Mouse (Mus musculus): ENCODE data around the gene Sec14l5.

The Sec14l5 gene

DNA sequence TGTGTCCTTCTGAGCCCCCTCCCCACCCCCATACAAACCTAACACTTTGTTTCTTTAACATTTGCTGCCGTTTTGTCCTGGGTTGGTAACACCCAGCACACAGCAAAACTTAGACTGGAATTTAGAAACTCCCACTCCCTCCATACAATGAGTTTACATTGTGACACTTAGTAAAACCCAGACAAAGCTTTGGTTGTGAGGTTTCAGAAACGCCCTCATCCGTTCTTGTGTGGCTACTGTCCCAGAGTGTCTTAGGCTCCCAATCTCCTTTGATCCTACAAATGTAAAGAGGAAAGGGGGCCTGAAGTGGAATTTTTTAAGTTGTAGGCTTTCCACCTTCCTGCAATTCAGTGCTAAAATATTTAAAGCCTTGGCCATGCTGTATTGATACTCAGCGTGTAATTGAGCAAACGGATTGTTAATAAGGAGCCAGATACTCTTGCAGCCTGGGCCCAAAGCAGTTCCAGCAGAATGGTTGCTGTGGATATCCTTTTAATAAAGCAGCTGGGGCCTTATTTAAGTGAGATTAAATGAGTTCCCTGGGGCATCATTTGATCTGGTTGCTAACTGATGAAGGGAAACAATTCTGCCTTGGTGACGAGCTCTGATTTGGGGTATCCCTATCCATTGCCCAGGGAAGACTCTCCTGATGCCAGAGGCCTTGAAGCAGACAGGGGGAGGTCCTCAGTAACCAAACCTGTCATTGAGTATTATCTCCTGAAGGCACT is 6.6 kb downstream of the Sec14l5 start:
- in situ Hi-C loops (cut with MboI, MseI): no loop called here

GRCm38 (mm10) chr16:5155014-5155413 is 8.1 kb downstream of the Sec14l5 start:
- in situ Hi-C loops (cut with MboI, MseI): no loop called here

- in situ Hi-C loops (cut with MboI, MseI): no loop called here
Observed at GRCm38 (mm10) chr16:5156495-5156894, 9.6 kb downstream of the Sec14l5 start.

GRCm38 (mm10) chr16:5157113-5157512 is 10.2 kb downstream of the Sec14l5 start:
- in situ Hi-C loops (cut with MboI, MseI): no loop called here

- in situ Hi-C loops (cut with MboI, MseI): no loop called here
Observed at GRCm38 (mm10) chr16:5159248-5159647, 12.3 kb downstream of the Sec14l5 start.

DNA sequence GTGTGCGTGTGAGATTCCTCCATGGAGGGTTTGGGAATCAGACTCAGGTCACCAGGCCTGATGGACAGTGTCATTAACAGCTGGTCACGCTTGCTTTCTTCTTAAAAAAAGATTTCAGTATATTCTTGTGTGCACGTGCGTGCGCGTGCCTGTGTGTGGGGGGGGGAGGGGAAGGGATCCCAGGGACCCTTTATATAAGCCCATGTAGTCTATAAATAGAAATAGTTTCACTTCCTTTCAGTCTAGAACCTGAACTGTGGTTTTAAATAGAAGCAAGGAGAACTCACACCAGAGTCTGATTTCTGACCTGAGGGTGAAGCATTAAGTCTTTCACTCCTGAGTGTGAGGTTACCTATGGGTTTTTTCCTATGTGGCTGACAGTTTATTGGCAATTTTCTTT is 17.4 kb downstream of the Sec14l5 start:
- in situ Hi-C loops (cut with MboI, MseI): no loop called here

GRCm38 (mm10) chr16:5168038-5168437 is 21.1 kb downstream of the Sec14l5 start:
- in situ Hi-C loops (cut with MboI, MseI): no loop called here

- in situ Hi-C loops (cut with MboI, MseI): no loop called here
Observed at GRCm38 (mm10) chr16:5168829-5169228, 21.9 kb downstream of the Sec14l5 start.

GRCm38 (mm10) chr16:5172636-5173035 is 25.7 kb downstream of the Sec14l5 start:
- in situ Hi-C loops (cut with MboI, MseI): no loop called here

- in situ Hi-C loops (cut with MboI, MseI): loop anchor here (10.0 kb wide), 1 partner anchor 941 kb away; no protein-coding TSS in a partner anchor
Observed at GRCm38 (mm10) chr16:5183310-5183975, 36.5 kb downstream of the Sec14l5 start.

- in situ Hi-C loops (cut with MboI, MseI): loop anchor here (10.0 kb wide), 1 partner anchor 941 kb away; no protein-coding TSS in a partner anchor
Observed at GRCm38 (mm10) chr16:5184101-5184500, 37.2 kb downstream of the Sec14l5 start.

- in situ Hi-C loops (cut with MboI, MseI): loop anchor here (10.0 kb wide), 1 partner anchor 940 kb away; no protein-coding TSS in a partner anchor
Observed at GRCm38 (mm10) chr16:5184956-5185355, 38.0 kb downstream of the Sec14l5 start.

- in situ Hi-C loops (cut with MboI, MseI): loop anchor here (10.0 kb wide), 1 partner anchor 939 kb away; no protein-coding TSS in a partner anchor
Observed at GRCm38 (mm10) chr16:5185691-5186090, 38.8 kb downstream of the Sec14l5 start.

- in situ Hi-C loops (cut with MboI, MseI): loop anchor here (10.0 kb wide), 1 partner anchor 939 kb away; no protein-coding TSS in a partner anchor
Observed at GRCm38 (mm10) chr16:5186234-5186633, 39.3 kb downstream of the Sec14l5 start.

DNA sequence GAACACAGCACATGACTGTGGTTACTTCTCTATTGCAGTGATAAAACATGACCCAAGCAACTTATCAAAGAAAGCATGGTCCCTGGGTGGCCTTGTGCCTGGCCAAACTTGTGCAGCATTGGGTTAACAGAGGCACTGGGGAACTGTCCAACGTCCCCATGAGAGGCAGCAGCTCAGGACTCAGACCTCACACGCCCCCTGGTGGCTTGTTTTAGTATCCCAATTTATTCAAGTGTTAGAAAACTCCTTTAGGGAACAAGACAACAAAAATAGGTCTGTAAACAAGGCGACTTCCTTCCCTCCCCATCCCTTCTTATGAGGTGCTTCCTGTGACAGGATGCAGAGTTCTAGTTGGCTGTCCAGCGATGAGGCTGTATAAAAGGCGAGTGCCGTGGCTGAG is 48.2 kb downstream of the Sec14l5 start:
- in situ Hi-C loops (cut with MboI, MseI): no loop called here

DNA sequence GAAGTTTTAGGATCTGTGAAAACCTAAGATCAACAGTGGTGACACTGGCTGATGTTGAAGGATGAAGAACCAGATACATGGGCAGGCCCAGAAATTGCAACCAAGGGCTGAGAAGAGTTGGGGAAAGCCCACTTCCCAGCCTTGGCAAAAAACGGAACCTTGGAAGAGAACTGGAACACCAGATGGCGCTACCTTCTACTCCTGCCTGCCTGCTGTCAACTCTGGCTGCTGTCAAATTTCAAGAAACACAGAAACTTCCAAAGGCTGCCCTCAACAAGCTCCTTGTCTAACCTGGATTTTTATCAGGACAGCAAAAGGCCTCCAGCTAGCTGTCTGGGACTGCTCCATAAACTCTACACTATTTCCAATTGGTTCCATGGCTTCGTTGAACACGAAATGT is 55.8 kb downstream of the Sec14l5 start:
- in situ Hi-C loops (cut with MboI, MseI): no loop called here

GRCm38 (mm10) chr16:5203200-5203599 is 56.3 kb downstream of the Sec14l5 start:
- in situ Hi-C loops (cut with MboI, MseI): no loop called here

GRCm38 (mm10) chr16:5203668-5204433 is 56.9 kb downstream of the Sec14l5 start, which contains the start of gene Nagpa:
Gene Nagpa (minus strand): TSS chr16:5204012.
- in situ Hi-C loops (cut with MboI, MseI): no loop called here

DNA sequence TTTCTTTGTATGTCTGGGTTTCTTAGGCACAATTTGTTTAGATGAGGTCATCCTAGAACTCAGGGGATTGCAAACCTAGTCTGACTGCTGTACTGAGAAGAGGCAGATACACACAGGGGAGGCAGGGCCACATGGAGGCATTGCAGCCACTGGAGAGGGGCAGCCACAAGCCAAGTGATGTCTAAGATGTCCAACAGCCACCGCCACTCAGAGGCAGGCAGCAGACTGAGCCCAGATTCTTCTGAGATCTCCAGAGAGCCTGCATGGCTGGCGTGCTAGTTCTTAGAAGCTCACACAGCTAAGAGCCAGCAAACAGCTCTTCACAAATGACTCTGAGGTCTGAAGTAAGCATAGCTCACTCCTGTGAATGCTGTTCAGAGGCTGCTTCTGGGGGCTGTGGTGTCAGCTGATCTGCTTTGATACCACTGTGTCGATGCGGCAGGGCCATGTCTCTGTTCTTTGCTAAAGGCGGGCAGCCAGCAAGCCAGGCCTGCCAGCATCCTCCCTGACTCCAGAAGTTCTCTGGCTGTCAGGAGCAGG is 58.6 kb downstream of the Sec14l5 start:
- in situ Hi-C loops (cut with MboI, MseI): no loop called here

- in situ Hi-C loops (cut with MboI, MseI): no loop called here
Observed at GRCm38 (mm10) chr16:5206051-5206450, 59.1 kb downstream of the Sec14l5 start.

GRCm38 (mm10) chr16:5210365-5210764 is 63.5 kb downstream of the Sec14l5 start:
- in situ Hi-C loops (cut with MboI, MseI): no loop called here

DNA sequence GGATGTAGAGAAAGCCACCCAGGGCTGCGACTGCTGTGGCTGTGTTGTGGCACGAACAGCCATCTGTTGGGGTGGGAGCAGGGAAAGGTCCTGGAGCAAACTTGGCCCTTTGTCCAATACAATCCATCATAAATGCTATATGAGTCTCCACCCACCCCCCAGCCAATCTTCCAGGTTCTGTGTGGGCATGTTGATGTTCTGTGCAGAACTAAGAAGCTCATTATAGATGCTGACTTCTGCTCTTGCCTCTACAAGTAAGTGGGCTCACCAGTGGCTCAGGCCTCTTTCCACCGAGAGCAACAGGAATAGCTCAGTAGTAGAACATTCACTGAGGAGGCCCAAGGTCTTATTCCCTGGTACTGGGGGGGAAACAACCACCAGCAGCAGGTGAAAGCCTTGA is 65.2 kb downstream of the Sec14l5 start:
- in situ Hi-C loops (cut with MboI, MseI): no loop called here
